Mouse (Mus musculus): Measurements from ENCODE around the gene Tns2.
"Not testable (repeated sequence)": the region's sequence is repeated elsewhere in the genome, so short reads cannot be mapped to it uniquely, and the experiment has no call there.

The Tns2 gene

DNA sequence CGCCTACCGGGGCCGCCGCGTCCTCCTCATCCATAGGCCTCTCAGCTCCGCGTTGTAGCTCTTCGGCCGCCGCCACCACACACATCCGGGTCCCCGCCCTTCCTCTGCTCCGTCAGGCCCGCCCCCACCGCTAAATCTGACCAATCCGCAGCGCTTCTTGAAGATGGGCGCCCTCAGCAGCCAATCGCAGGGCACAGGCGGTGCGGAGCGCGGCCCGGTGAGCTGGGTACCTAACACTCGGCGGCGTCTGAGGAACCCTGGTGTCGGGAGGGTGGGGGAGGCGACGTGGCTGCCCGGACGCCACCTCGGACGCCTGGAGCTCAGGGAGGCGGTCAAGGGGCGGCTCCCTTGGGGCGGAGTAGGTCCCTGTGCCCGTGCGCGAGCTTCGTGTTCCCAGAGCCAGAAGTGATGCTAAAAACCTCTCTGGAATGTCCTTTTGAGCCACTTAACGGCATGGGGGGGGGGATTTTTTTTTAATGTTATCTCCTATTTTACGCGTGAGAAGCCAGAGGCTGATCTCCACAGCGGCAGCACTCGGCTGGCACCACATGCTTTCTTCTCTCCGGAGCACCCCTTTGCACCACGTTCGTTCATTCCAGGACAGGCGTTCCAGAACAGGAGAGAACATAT is 36.0 kb downstream of the Tns2 start, which contains the start of gene Spryd3:
TSS of gene Spryd3 (minus strand) at position 106 of the 630 bp plus-strand sequence.
- peak; percentile 99 for DNase-seq (ENCODE audit: low read depth, low spot score)

DNA sequence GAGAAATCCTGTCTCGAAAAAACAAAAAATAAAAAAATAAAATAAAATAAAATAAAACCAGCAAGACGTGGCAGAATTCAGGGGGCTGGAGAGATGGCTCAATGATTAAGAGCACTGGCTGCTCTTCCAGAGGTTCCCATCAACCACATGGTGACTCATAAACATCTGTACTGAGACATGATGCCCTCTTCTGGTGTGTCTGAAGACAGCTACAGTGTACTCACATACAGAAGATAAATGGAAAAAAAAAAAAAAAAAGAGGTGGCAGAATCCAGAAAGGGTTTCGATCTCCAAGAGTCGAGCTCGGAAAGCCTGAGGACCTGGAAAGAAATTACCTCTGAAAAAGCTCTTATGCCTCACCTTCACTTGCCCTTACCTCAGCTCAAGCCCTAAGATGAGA is 40.9 kb downstream of the Tns2 start:
- no peak for DNase-seq (ENCODE audit: low read depth, low spot score)

DNA sequence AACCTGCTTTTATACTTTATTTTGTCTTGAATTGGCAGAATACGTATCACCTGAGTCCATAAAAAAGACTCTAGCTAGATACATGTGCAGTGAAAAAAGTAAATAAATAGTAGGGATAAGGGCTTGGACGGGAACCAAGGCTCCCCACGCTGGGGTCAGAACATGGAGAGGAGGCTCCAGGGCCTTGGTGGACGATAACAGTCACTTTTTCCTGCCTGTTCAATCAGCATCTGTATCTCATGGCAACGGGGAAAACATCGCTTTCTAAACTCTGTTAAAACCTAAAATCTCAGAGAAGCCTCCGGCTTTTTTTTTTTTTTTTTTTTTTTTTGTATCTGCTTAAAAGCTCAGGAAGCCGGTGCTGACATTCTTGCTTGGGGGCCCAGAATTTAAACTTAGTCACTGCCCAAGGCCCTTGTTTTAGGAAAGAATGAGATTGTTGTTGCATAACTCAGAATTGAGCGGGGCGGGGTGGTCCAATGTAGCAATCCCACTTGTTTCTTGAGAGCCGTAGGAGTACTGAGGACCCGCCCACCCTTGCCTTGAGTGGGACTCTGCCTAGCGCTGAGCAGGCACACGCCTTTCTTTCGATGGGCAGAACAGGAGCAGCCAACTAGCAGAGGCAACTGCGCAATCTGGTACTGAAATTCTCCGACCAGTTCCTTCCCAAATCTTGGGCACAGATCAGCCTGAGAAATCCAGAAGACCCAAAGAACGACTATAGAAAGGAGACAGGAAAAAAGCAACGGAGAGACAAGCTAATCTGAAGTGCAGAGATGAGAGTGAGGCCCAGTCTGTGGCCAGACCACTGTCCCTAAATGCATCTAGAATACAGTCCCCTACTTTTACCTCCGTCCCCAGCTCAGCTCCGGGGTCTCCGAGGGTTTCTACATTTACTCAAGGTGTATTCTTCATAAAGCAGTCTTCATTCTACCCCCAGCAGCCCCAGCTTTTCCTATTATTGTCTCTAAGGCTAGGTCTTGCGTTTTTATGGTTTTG is 43.0 kb downstream of the Tns2 start:
- peak; percentile 73 for DNase-seq (ENCODE audit: low read depth, low spot score)

DNA sequence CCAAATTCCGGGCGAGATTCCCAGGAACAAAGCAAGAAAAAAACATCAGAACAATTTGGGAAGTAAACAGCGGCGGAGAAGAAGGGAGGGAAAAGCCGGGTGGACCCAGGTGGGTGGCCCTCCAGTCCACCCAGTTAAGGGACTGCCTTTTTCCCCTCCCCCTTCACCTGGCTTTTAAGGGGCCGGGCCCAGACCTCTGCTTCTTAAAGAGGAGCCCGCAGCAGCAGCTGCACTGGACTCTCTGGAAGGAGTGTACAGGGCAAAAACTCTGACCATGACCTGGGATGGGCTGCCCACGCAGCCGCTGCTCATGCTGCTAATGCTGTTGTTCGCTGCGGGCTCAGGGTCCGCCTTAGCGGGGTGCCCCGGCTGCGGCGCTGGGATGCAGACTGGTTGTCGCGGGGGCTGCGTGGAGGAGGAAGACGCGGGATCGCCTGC is 44.1 kb downstream of the Tns2 start, which contains the start of gene Igfbp6:
TSS of gene Igfbp6 (plus strand) at position 89 of the 438 bp plus-strand sequence.
- peak; percentile 34 for DNase-seq (ENCODE audit: low read depth, low spot score)

DNA sequence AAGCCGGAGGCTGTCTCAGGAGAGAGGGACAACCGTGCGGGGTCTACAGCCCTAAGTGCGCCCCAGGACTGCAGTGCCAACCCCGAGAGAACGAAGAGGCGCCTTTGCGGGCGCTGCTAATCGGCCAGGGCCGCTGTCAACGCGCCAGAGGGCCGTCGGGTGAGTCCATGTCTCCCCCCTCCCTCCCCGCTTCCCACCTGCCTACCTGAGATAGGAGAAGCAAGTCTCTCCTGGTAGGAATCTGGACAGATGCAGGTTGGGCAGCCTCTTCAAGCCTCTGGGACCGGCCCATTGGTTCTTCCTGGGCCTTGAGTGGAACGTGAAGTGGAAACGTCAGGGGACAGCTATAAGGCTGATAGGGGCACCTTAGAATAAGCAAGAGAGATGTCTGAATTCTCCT is 44.5 kb downstream of the Tns2 start:
- no peak for DNase-seq (ENCODE audit: low read depth, low spot score)

DNA sequence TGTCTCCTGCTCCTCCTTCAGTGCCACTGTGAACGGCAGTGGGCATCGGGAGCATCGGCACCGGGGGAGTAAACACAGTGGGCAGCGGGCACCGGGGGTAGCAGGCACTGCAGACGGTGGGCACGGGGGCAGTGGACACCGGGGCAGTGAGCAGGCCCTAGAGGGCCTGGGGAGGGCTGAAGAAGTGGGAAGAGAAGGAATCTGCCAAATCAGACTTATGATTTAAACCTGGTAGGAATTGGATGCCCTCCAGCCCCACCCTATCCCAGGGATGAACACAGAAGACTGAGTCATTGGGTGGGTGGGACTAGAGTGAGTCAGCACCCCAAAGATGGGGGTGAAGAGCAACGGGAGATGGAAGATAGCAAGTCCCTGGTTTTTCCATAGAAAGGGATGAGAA is 45.1 kb downstream of the Tns2 start:
- DNase-seq (ENCODE audit: low read depth, low spot score) = peak; percentile 91

DNA sequence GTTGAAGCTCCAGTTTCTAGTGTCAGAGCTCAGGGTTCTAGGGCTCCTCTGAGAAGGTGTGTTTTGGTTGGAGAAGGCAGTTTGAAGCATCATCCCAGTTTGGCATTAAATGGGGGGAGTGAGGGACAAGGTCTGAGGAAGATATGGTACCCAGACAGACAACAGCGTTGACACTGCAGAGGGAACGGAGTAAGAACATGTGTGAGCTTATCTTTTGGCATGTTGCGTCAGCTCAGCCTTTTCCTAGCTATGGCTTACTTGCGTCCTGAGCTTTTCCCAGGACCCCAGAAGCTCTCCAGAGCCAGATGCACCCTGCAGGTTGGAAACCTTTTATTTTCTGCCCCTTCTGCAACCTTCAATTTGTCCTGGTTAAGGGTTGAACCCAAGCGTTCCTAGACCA is 45.9 kb downstream of the Tns2 start:
- DNase-seq (ENCODE audit: low read depth, low spot score) = no peak

DNA sequence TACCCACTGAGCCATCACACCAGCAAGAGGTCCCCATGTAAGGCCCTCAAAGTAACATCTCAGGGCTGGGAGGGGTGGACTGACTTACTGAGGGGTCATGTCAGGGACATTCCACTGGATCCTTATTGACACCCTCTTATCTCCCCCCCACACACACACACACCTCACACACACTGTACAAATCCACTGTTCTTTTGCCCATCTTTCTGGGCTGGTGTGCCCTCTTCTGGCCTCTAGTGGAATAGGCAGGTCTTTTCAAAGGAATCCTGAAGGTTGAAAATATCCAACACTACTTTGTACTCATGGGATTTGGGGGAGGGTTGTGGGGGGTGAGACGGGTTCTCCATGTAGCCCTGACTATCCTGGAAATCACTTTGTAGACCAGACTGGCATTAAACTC is 46.7 kb downstream of the Tns2 start:
- DNase-seq (ENCODE audit: low read depth, low spot score) = peak; percentile 71

DNA sequence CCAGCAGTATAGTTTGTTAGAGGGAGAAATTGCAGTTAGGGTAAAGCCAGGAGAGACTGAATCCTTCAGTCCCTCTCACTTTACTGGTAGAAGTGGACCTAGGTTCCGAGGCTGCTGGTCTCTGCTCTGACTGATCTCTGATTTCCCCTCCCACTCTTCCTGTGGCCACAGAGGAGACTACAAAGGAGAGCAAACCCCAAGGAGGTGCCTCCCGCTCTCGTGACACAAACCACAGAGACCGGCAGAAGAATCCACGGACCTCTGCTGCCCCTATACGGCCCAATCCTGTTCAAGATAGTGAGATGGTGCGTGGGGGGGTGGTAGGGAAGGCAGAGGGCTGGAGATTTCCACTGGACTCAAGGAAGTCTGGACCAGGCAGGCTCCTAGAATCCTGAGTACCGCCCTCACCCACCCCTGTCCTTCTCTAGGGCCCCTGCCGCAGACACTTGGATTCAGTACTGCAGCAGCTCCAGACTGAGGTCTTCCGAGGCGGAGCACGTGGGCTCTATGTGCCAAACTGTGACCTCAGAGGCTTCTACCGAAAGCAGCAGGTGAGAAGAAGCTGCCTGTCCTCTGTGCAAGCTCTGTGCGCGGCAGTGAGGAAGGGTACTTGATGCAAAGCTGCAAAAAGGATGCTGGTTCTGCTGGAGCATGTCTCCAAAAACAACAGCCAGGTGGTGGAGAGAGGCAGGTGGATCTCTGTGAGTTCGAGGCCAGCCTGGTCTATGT is 47.6 kb downstream of the Tns2 start:
- no peak for DNase-seq (ENCODE audit: low read depth, low spot score)

DNA sequence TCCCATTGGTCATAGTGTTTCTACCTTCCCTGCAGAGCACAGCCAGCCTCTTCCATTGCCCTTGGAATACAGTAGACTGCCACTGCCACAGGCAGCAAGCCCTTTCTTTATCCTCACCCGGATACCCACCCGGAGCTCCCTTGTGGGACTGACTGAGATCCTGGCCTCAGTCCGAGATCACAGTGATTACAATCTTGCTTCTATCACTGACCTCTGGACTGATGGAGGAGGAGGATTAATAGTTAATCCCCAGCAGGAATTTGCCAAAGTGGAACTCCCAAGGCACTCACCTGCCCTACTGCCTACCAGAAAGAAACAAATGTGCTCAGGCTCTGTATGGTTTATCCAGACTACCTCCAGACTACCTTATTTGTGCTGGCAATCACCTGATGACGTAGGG is 49.3 kb downstream of the Tns2 start:
- no peak for DNase-seq (ENCODE audit: low read depth, low spot score)

DNA sequence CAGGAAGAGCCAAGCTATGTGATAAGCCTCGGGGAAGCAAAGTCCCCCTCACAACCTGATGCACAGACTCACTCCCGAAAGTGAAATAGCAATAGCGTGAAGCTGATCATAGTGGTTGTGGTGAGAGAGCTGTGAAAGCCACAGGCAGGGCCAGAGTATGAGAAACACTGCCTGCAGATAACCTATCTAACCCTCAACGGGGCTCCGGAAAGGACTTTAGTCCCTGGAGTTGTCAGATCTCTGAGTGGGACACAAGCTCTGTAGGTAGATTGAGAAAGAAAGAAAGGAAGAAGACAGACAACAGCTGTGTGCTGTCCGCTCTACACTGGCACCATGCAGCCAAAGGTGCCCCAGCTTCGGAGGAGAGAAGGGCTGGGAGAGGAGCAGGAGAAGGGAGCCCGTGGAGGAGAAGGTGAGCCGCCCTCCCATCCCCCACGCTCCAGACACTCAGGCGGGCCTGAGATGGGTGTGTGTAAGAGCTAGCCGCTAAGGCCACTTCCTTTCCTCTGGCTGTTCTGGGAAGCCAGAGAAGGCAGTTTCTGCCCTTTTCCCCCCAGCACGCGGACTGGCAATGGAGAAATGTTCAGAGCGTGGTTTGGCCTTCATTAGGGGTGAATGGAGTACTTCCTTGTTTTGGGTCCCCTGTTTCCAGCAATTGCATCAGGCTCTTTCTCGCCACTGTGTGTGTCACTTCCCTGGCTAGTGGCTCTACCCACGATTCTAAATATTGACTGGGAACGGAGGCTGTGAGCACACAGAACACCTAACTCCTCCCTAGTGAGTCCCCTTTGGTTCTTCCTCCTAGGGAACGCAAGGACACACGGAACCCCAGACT is 50.3 kb downstream of the Tns2 start, which contains the start of gene Soat2:
TSS of gene Soat2 (plus strand) at position 226 of the 835 bp plus-strand sequence.
- peak; percentile 24 for DNase-seq (ENCODE audit: low read depth, low spot score)

DNA sequence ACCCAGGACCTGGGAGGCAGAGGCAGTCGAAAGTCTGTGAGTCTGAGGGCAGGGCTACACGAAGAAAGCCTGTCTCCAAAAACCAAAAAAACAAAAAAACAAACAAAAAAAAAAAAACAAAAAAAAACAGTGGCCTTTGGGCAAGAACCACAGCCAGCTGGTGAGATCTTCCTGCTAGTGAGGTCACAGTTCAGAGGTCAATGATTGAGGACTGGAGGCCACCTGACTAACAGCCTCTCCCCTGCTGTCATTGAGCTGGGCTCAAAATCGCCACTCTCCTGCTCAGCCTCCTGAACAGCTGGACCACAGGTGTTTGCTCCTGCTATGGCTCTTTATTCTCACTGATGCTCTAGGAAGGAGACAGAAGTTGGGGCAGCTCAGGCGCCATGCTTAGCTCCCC is 52.4 kb downstream of the Tns2 start:
- DNase-seq (ENCODE audit: low read depth, low spot score) = no peak

DNA sequence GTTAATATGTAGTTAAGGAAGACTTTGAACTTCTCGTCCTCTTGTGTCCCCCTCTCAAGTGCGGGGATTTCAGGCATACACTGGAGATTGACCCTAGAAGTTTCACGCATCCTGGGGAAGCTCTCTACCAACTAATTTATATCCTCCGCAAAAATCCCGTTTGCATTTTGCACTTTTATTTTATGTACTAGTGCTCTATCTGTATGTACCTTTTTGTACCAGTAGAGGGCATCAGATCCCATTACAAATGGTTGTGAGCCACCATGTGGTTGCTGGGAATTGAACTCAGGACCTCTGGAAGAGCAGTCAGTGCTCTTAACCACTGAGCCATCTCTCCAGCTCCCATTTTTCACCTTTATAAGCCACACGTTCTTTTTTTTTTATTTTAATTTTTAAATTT is 54.8 kb downstream of the Tns2 start:
- DNase-seq (ENCODE audit: low read depth, low spot score) = not testable (repeated sequence)

DNA sequence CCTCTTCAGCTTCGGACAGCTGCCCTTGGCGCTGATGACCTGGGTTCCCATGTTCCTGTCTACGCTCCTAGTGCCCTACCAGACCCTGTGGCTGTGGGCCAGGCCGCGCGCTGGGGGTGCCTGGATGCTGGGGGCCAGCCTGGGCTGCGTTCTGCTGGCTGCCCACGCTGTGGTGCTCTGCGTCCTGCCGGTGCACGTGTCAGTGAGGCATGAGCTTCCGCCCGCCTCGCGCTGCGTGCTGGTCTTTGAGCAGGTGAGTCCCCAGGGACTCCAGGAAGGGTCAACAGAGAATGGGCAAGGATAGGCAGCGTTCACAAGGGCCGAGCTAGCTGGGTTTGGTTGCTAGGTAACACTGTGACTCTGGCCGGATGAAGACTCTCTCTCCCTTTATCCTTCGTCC is 56.6 kb downstream of the Tns2 start:
- peak; percentile 25 for DNase-seq (ENCODE audit: low read depth, low spot score)

DNA sequence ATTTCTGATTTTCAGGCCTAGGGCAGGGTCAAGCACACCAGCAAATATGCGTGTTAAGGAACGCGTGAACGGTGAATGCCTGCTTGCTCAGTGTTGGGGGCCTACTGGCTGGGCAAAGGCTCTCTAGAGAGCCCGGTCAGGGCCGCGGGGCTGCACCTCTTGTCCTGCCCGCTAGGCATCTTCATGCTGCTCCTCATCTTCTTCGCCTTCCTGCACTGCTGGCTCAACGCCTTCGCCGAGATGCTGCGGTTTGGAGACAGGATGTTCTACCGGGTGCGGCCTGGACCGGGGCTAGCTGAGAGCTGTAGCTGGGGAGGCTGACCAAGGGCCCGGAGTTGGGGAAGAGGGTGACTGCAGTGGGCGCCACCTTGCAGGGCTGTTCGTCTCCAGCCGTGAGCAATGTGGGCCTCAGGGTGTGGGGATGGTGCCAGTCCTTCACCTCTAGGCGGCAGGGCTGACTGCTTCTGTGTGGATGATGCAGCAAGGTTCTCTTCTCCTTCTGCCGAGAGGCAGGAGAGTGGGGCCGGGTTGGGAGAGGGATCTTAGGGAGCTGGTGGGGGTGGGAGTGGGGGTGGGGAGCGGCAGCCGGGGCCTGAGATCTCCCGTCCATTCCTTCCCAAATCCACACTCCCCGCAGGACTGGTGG is 60.3 kb downstream of the Tns2 start:
- no peak for DNase-seq (ENCODE audit: low read depth, low spot score)

DNA sequence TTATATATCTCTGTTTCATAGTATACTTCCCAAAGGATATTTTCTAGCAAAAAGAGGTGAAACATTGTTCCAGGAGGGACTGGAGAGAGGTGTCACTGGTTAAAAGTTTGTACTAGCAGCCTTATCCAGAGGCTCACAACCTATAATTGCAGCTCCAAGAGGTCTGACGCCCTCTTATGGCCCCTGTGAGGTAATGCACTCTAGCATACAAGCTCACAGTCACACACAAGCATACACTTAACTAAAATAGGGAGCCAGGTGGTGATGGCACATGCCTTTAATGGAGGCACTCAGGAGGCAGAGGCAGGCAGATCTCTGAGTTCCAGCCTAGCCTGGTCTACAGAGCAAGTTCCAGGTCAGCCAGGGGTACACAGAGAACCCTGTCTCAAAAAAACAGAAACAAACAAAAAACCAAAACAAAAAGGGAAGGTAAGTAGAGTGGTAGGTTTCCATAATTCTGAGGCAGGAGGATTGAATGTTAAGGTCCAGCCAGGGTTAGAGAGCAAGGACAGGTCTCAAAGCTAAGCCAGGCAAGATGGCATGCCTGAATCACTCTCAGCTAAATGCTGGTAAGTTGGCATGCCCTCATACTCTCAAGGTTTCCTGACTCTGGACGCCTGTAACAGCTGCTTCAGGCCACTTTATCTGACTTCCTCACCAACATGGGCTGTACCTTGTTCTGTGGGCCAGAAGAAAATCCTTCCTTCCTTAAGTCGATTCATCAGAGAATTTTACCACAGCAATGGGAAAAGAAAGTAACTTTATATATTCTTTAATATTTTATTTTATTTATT is 63.9 kb downstream of the Tns2 start:
- no peak for DNase-seq (ENCODE audit: low read depth, low spot score)

DNA sequence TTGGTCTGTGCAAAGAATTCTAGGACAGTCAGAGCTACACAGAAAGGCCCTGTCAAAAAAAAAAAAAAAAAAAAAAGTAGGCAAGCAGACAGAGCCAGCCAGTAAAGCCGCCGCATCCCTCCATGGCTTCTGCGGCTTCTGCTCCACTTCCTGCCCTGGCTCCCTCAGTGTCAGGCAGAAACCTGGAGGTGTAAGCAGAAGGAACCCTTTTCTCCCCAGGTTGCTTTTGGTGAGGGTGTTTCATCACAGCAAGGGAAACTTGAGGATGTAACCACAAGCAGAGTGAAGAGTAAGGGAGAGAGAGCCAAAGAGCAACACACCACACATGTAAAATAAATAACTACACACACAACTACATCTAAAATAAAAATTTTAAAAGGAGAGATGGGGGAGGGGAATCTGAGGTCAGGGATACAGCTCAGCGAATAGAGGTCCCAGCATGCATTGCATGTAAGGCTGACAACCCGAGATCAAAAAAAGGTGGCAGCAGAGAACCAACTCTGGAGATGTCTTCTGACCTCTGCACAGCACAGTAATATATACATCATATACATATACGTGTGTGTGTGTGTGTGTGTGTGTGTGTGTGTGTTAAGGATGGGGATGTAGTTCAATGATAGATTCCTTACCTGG is 65.4 kb downstream of the Tns2 start:
- peak; percentile 8 for DNase-seq (ENCODE audit: low read depth, low spot score)
